Mouse (Mus musculus): ENCODE data around the gene Tubb5. TPM values are rescaled to one million over a fixed set of nuclear protein-coding genes. Genes with fewer than 3 reads are reported as not detected.

Tubb5 gene
- polyA plus RNA-seq, 1 experiment from 2014 or later, result 833 TPM

Small RNA genes lying within 50 kb of the gene (microRNA-seq; reads per million reads assigned to microRNA genes)
- 0.82 reads per million for gene Gm28033

Other genes starting within 250 kb of the Tubb5 start
- not detected in 2 replicates for gene Sfta2, start 236.8 kb downstream of the Tubb5 start, polyA plus RNA-seq (2015; fragmentation: Nextera tagmentation; extraction: Ambion mirVana)
- gene Gm9573, start 211.7 kb downstream of the Tubb5 start, polyA plus RNA-seq (2015; fragmentation: Nextera tagmentation; extraction: Ambion mirVana), result 0.14 and 0.33 TPM in 2 replicates
- 0.09 and 0.10 TPM in 2 replicates for gene Mucl3, start 194.6 kb downstream of the Tubb5 start, polyA plus RNA-seq (2015; fragmentation: Nextera tagmentation; extraction: Ambion mirVana)
- 14.3 and 14.4 TPM in 2 replicates for gene Vars2, start 170.7 kb downstream of the Tubb5 start, polyA plus RNA-seq (2015; fragmentation: Nextera tagmentation; extraction: Ambion mirVana)
- gene Gtf2h4, start 164.6 kb downstream of the Tubb5 start, polyA plus RNA-seq (2015; fragmentation: Nextera tagmentation; extraction: Ambion mirVana), result 36.2 and 42.2 TPM in 2 replicates
- gene Ddr1, start 133.7 kb downstream of the Tubb5 start, polyA plus RNA-seq (2015; fragmentation: Nextera tagmentation; extraction: Ambion mirVana), result 81.7 and 85.2 TPM in 2 replicates
- gene Ier3, start 16.6 kb downstream of the Tubb5 start, polyA plus RNA-seq (2015; fragmentation: Nextera tagmentation; extraction: Ambion mirVana), result 23.2 and 27.5 TPM in 2 replicates
- gene Flot1, start 15.1 kb downstream of the Tubb5 start, polyA plus RNA-seq (2015; fragmentation: Nextera tagmentation; extraction: Ambion mirVana), result 60.2 and 70.9 TPM in 2 replicates
- 13.0 and 15.0 TPM in 2 replicates for gene Mdc1, start 3.2 kb upstream of the Tubb5 start, polyA plus RNA-seq (2015; fragmentation: Nextera tagmentation; extraction: Ambion mirVana)
- 55.5 and 59.0 TPM in 2 replicates for gene Nrm, start 23.0 kb upstream of the Tubb5 start, polyA plus RNA-seq (2015; fragmentation: Nextera tagmentation; extraction: Ambion mirVana)
- 24.8 and 28.8 TPM in 2 replicates for gene Ppp1r18, start 27.3 kb upstream of the Tubb5 start, polyA plus RNA-seq (2015; fragmentation: Nextera tagmentation; extraction: Ambion mirVana)
- gene Dhx16, start 41.5 kb upstream of the Tubb5 start, polyA plus RNA-seq (2015; fragmentation: Nextera tagmentation; extraction: Ambion mirVana), result 36.8 and 41.3 TPM in 2 replicates
- gene 2310061I04Rik, start 59.1 kb upstream of the Tubb5 start, polyA plus RNA-seq (2015; fragmentation: Nextera tagmentation; extraction: Ambion mirVana), result 18.0 and 23.0 TPM in 2 replicates
- gene Atat1, start 71.8 kb upstream of the Tubb5 start, polyA plus RNA-seq (2015; fragmentation: Nextera tagmentation; extraction: Ambion mirVana), result 58.9 and 59.1 TPM in 2 replicates
- 72.4 and 77.1 TPM in 2 replicates for gene Mrps18b, start 78.1 kb upstream of the Tubb5 start, polyA plus RNA-seq (2015; fragmentation: Nextera tagmentation; extraction: Ambion mirVana)
- gene Ppp1r10, start 78.1 kb upstream of the Tubb5 start, polyA plus RNA-seq (2015; fragmentation: Nextera tagmentation; extraction: Ambion mirVana), result 35.0 and 40.1 TPM in 2 replicates
- 84.7 and 84.9 TPM in 2 replicates for gene Abcf1, start 131.5 kb upstream of the Tubb5 start, polyA plus RNA-seq (2015; fragmentation: Nextera tagmentation; extraction: Ambion mirVana)
- 53.7 and 60.0 TPM in 2 replicates for gene Gnl1, start 141.5 kb upstream of the Tubb5 start, polyA plus RNA-seq (2015; fragmentation: Nextera tagmentation; extraction: Ambion mirVana)
- 33.8 and 36.0 TPM in 2 replicates for gene Prr3, start 141.9 kb upstream of the Tubb5 start, polyA plus RNA-seq (2015; fragmentation: Nextera tagmentation; extraction: Ambion mirVana)
- gene H2-T24, start 182.3 kb upstream of the Tubb5 start, polyA plus RNA-seq (2015; fragmentation: Nextera tagmentation; extraction: Ambion mirVana), result 2.8 and 2.9 TPM in 2 replicates
- 19.2 and 20.4 TPM in 2 replicates for gene H2-T23, start 194.5 kb upstream of the Tubb5 start, polyA plus RNA-seq (2015; fragmentation: Nextera tagmentation; extraction: Ambion mirVana)
- 29.0 and 32.3 TPM in 2 replicates for gene H2-T22, start 204.4 kb upstream of the Tubb5 start, polyA plus RNA-seq (2015; fragmentation: Nextera tagmentation; extraction: Ambion mirVana)
- gene Gm6034, start 204.7 kb upstream of the Tubb5 start, polyA plus RNA-seq (2015; fragmentation: Nextera tagmentation; extraction: Ambion mirVana), result not detected in 2 replicates
- gene Gm11127, start 220.1 kb upstream of the Tubb5 start, polyA plus RNA-seq (2015; fragmentation: Nextera tagmentation; extraction: Ambion mirVana), result not detected in 2 replicates